Mouse (Mus musculus) T-helper 2 cell (primary cell): ENCODE results near the gene Ptchd4.

Source experiments
- in situ Hi-C: fragments of 300-600 bp; cut with MboI, MseI; formaldehyde crosslinking; loops from one replicate; pipeline ENCODE4 v1.15.1; 2025; ENCODE audit warnings: high pct_unique_total_duplicates

Gene Ptchd4

GRCm38 (mm10) chr17:42315669-42316611, at the start of gene Ptchd4:
Gene Ptchd4, plus strand, starts transcription at chr17:42315947.
- in situ Hi-C loops: no loop called here

GRCm38 (mm10) chr17:42276861-42277260, 38.9 kb upstream of the Ptchd4 start:
- in situ Hi-C loops: no loop called here

- in situ Hi-C loops: no loop called here
Observed at GRCm38 (mm10) chr17:42284391-42284790, 31.4 kb upstream of the Ptchd4 start.

GRCm38 (mm10) chr17:42286255-42286654, 29.5 kb upstream of the Ptchd4 start:
- in situ Hi-C loops: no loop called here

- in situ Hi-C loops: no loop called here
Observed at GRCm38 (mm10) chr17:42290341-42290740, 25.4 kb upstream of the Ptchd4 start.

- in situ Hi-C loops: no loop called here
Observed at GRCm38 (mm10) chr17:42291793-42292192, 24.0 kb upstream of the Ptchd4 start.

GRCm38 (mm10) chr17:42297986-42298385, 17.8 kb upstream of the Ptchd4 start:
- in situ Hi-C loops: no loop called here

GRCm38 (mm10) chr17:42299681-42300080, 16.1 kb upstream of the Ptchd4 start:
- in situ Hi-C loops: no loop called here

GRCm38 (mm10) chr17:42303062-42303577, 12.6 kb upstream of the Ptchd4 start:
- in situ Hi-C loops: no loop called here

- in situ Hi-C loops: no loop called here
Observed at GRCm38 (mm10) chr17:42304262-42304661, 11.5 kb upstream of the Ptchd4 start.

GRCm38 (mm10) chr17:42307001-42307400, 8.7 kb upstream of the Ptchd4 start:
- in situ Hi-C loops: no loop called here

- in situ Hi-C loops: no loop called here
Observed at GRCm38 (mm10) chr17:42310136-42310535, 5.6 kb upstream of the Ptchd4 start.

- in situ Hi-C loops: no loop called here
Observed at GRCm38 (mm10) chr17:42316612-42316982, 850 bp downstream of the Ptchd4 start.

GRCm38 (mm10) chr17:42335787-42336186, 20.0 kb downstream of the Ptchd4 start:
- in situ Hi-C loops: no loop called here

- in situ Hi-C loops: no loop called here
Observed at GRCm38 (mm10) chr17:42336571-42336970, 20.8 kb downstream of the Ptchd4 start.

GRCm38 (mm10) chr17:42346027-42346426, 30.3 kb downstream of the Ptchd4 start:
- in situ Hi-C loops: no loop called here

GRCm38 (mm10) chr17:42358481-42358880, 42.7 kb downstream of the Ptchd4 start:
- in situ Hi-C loops: no loop called here

- in situ Hi-C loops: no loop called here
Observed at GRCm38 (mm10) chr17:42363085-42363710, 47.5 kb downstream of the Ptchd4 start.

- in situ Hi-C loops: no loop called here
Observed at GRCm38 (mm10) chr17:42364716-42365115, 49.0 kb downstream of the Ptchd4 start.

- in situ Hi-C loops: no loop called here
Observed at GRCm38 (mm10) chr17:42374881-42375280, 59.1 kb downstream of the Ptchd4 start.

- in situ Hi-C loops: no loop called here
Observed at GRCm38 (mm10) chr17:42393086-42393485, 77.3 kb downstream of the Ptchd4 start.

GRCm38 (mm10) chr17:42395299-42395698, 79.6 kb downstream of the Ptchd4 start:
- in situ Hi-C loops: no loop called here

GRCm38 (mm10) chr17:42418449-42418848, 102.7 kb downstream of the Ptchd4 start:
- in situ Hi-C loops: no loop called here
